Mouse (Mus musculus) cortical plate, adult 2 months (tissue): ENCODE results near the gene Lrrc7.

Source experiments
- CTCF ChIP-seq: fragments of 200-500 bp; IDR thresholded peaks from 2 replicates; pipeline ENCODE4 v1.5.1; 2011; ENCODE audit warnings: mild to moderate bottlenecking, control low read depth, low read length; ENCODE audit not compliant: insufficient read depth; ENCODE audit errors: extremely low read depth
- POLR2A ChIP-seq: fragments of 200-500 bp; IDR thresholded peaks from 2 replicates; pipeline ENCODE4 v1.6.1; 2011; ENCODE audit warnings: mild to moderate bottlenecking, low read length, control low read depth; ENCODE audit not compliant: insufficient read depth; ENCODE audit errors: extremely low read depth

- no peak for TF ChIP-seq CTCF
- no peak for TF ChIP-seq POLR2A
Observed at GRCm38 (mm10) chr3:158278631-158279030, 283.4 kb downstream of the Lrrc7 start.
